Mouse (Mus musculus) spleen, adult 10 weeks (tissue): ENCODE measurements around the gene Mcm9. TPM values are rescaled to one million over a fixed set of nuclear protein-coding genes. Genes with fewer than 3 reads are reported as not detected.

Experiments
- polyA plus RNA-seq: library from polyadenylated mRNA; stranded (reverse); fragments of 350-450 nt; fragmentation: Illumina TruSeq; extraction: RNeasy Lipid Tissue Mini Kit (QIAGEN cat#74804); gene quantifications from one replicate; pipeline ENCODE4 v1.2.3, GENCODE M21; 2015; ENCODE audit warnings: low replicate concordance; ENCODE audit not compliant: insufficient read depth

Mcm9 gene
- 20.1 TPM for polyA plus RNA-seq

GRCm38 (mm10) chr10:53630339-53630738 is at the start of gene Mcm9:
Gene Mcm9, minus strand, starts transcription at chr10:53630439.

GRCm38 (mm10) chr10:53596677-53597120 is 33.5 kb downstream of the Mcm9 start, which contains the start of gene Asf1a:
Gene Asf1a, plus strand, starts transcription at chr10:53596757.

Other genes starting within 250 kb of the Mcm9 start
- gene Asf1a, start 33.7 kb downstream of the Mcm9 start, polyA plus RNA-seq = 56.5 TPM
- 0.83 TPM for gene Fam184a, start 120.7 kb upstream of the Mcm9 start, polyA plus RNA-seq